8 mouse cellular contexts compared by ENCODE assay signal in the genomic region with DNA sequence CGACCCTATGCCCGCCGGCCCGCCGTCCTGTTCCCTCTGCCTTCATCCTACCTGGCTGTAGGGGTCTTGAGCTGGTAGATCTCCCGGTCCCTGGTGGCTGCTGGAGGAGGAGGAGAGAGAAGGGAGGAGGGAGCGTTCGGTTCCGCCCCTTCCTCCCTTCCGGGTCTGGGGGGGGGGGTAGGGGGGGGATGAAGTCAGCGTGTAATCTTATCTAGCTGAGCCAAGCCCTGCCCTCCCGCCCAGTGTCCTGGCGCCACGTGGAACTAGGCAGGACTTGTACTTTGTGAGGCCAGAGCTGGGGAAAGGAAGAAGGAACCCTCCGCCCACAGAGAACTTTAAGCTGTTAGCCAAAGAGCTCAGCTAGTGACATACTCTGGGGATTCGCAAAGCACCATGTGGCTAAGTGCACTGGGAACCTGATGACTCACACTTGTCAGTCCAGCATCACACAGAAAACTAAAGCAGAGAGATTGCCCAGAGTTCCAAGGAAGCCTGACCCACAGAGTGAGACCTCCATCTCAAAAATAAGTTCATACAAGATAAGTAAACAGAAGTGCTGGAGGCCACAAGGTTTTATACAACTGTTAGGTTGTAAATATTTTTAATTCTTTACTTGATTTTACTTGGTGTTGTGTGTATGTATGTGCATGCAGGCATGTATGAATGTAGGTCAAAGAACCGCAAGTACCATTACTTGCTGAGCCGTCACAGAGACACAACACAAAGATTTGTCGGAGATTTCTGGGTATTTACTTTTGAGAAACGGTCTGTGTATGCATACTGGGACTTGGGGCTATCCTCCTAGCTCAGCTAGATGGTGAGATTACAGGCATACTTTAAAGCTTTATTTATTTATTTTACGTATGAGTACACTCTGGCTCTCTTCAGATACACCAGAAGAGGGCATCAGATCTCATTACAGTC. TPM values are rescaled to one million over a fixed set of nuclear protein-coding genes. Genes with fewer than 3 reads are reported as not detected.
A peak's percentile ranks its signal among the peaks of the same experiment; 100 is the strongest.
DNase-seq lines count a peak whose midpoint lies in the region; ATAC-seq and TF ChIP-seq lines count a peak whose summit lies in the region.

A gene (minus strand): TSS at position 144 of the 924 bp plus-strand sequence.

- no peaks in the 10 kb centered on the region for H3K27me3 ChIP-seq in heart, embryonic 12.5 days (replicated peaks)
- no peaks in the 10 kb centered on the region for H3K27me3 ChIP-seq in kidney, embryonic 16.5 days (ENCODE audit: insufficient read depth, low read length)
- H3K27me3 ChIP-seq in liver, embryonic 11.5 days (replicated peaks; ENCODE audit: control insufficient read depth, insufficient read depth, low read length): no peaks in the 10 kb centered on the region
- no peaks in the 10 kb centered on the region for H3K27me3 ChIP-seq in myocyte (ENCODE audit: control insufficient read depth, insufficient read depth, insufficient read length)

- peak within 1 kb of the TSS; percentile 65 for H3K4me3 ChIP-seq in heart, embryonic 12.5 days
- H3K4me3 ChIP-seq in kidney, embryonic 16.5 days (ENCODE audit: low read length): peak within 1 kb of the TSS; percentile 70
- peak within 1 kb of the TSS; percentile 79 for H3K4me3 ChIP-seq in liver, embryonic 11.5 days (ENCODE audit: low read depth, low read length)
- H3K4me3 ChIP-seq in myocyte: peak within 1 kb of the TSS; percentile 61

- H3K9ac ChIP-seq in heart, embryonic 12.5 days: peak within 1 kb of the TSS; percentile 94
- peak within 1 kb of the TSS; percentile 77 for H3K9ac ChIP-seq in kidney, embryonic 16.5 days (replicated peaks; ENCODE audit: low read length)
- H3K9ac ChIP-seq in liver, embryonic 11.5 days (ENCODE audit: low read depth, low read length): peak within 1 kb of the TSS; percentile 88

- TF ChIP-seq POLR2A in myocyte (IDR thresholded peaks at IDR 0.05; ENCODE audit: insufficient read length, low read depth): peak; percentile 45

- DNase-seq in brain, embryonic 18.5 days (ENCODE audit: low read depth, low spot score): peak; percentile 60
- DNase-seq in liver, embryonic 11.5 days (ENCODE audit: low spot score): peak; percentile 92
- peak; percentile 80 to 85 for DNase-seq in spleen, postnatal 4 days (ENCODE audit: low spot score in 2 of 2)

- peaks cover 9% of the 10 kb centered on the region for H3K79me2 ChIP-seq in myocyte (ENCODE audit: control insufficient read depth, insufficient read depth)

- peak within 1 kb of the TSS; percentile 31 for H3ac ChIP-seq in myocyte (ENCODE audit: control insufficient read depth, insufficient read length)

- peak; percentile 82 for ATAC-seq in CD4-positive, CD25-positive, alpha-beta regulatory T cell, adult 4 months
- ATAC-seq in erythroid progenitor cell, adult 5-6 weeks (replicated peaks; ENCODE audit: low FRiP score, poor library complexity, severe bottlenecking): peak; percentile 80
- peak; percentile 93 for ATAC-seq in heart, embryonic 12.5 days (ENCODE audit: insufficient number of reproducible peaks, low FRiP score)
- peak; percentile 95 for ATAC-seq in kidney, embryonic 16.5 days (ENCODE audit: low FRiP score, low TSS enrichment)
- peak; percentile 91 for ATAC-seq in liver, embryonic 11.5 days (replicated peaks; ENCODE audit: low FRiP score)

- peaks cover 55% of the 10 kb centered on the region for H3K36me3 ChIP-seq in heart, embryonic 12.5 days
- peaks cover 28% of the 10 kb centered on the region for H3K36me3 ChIP-seq in kidney, embryonic 16.5 days (ENCODE audit: insufficient read depth, low read length)
- H3K36me3 ChIP-seq in liver, embryonic 11.5 days (ENCODE audit: control insufficient read depth, insufficient read depth, low read length): peaks cover 19% of the 10 kb centered on the region
- no peaks in the 10 kb centered on the region for H3K36me3 ChIP-seq in myocyte (ENCODE audit: control insufficient read depth, insufficient read depth)

- H3K4me2 ChIP-seq in heart, embryonic 12.5 days: peak within 1 kb of the TSS; percentile 89
- peak within 1 kb of the TSS; percentile 74 for H3K4me2 ChIP-seq in kidney, embryonic 16.5 days (replicated peaks; ENCODE audit: low read depth, low read length)
- H3K4me2 ChIP-seq in liver, embryonic 11.5 days: peak within 1 kb of the TSS; percentile 93
- peak within 1 kb of the TSS; percentile 86 for H3K4me2 ChIP-seq in myocyte (ENCODE audit: low read depth)

- H3K4me1 ChIP-seq in heart, embryonic 12.5 days (replicated peaks): peaks cover 50% of the 10 kb centered on the region
- H3K4me1 ChIP-seq in kidney, embryonic 16.5 days (ENCODE audit: insufficient read depth, low read length): peaks cover 24% of the 10 kb centered on the region
- H3K4me1 ChIP-seq in liver, embryonic 11.5 days (replicated peaks; ENCODE audit: control insufficient read depth, insufficient read depth, low read length): peaks cover 29% of the 10 kb centered on the region

- peak within 1 kb of the TSS; percentile 95 for H3K27ac ChIP-seq in heart, embryonic 12.5 days (ENCODE audit: poor library complexity, severe bottlenecking)
- peak within 1 kb of the TSS; percentile 86 for H3K27ac ChIP-seq in kidney, embryonic 16.5 days (ENCODE audit: low read length)
- peak within 1 kb of the TSS; percentile 94 for H3K27ac ChIP-seq in liver, embryonic 11.5 days (ENCODE audit: low read depth, low read length)

- H3K9me3 ChIP-seq in heart, embryonic 12.5 days (replicated peaks): no peaks in the 10 kb centered on the region
- H3K9me3 ChIP-seq in kidney, embryonic 16.5 days (ENCODE audit: low read length): no peaks in the 10 kb centered on the region
- no peaks in the 10 kb centered on the region for H3K9me3 ChIP-seq in liver, embryonic 11.5 days (ENCODE audit: control insufficient read depth, low read length)

- 4% methylated on average over 20 of the region's 21 CpGs for WGBS in heart, embryonic 12.5 days
- 4% methylated on average over 17 of the region's 21 CpGs for WGBS in kidney, embryonic 16.5 days
- WGBS in liver, embryonic 11.5 days: 5% methylated on average over 20 of the region's 21 CpGs

TF ChIP-seq in myocyte, 11 proteins besides CTCF, POLR2A, EP300 and RAD21:
- TF ChIP-seq CEBPB (IDR thresholded peaks at IDR 0.05; ENCODE audit: insufficient read depth, poor library complexity, severe bottlenecking) (no peak), SRF (IDR thresholded peaks at IDR 0.05; ENCODE audit: control insufficient read depth, insufficient read length, low read depth) (no peak), E2F4 (IDR thresholded peaks at IDR 0.05; ENCODE audit: insufficient read depth) (no peak), MYOG (IDR thresholded peaks at IDR 0.05; ENCODE audit: control insufficient read depth in 1 of 3, insufficient read depth in 1 of 3, insufficient read length in 2 of 3, low read depth in 2 of 3) (no peak), TCF3 (IDR thresholded peaks at IDR 0.05; ENCODE audit: insufficient read length, low read depth) (no peak), TCF12 (IDR thresholded peaks at IDR 0.05; ENCODE audit: insufficient read depth, poor library complexity, severe bottlenecking) (no peak), POLR2AphosphoS2 (IDR thresholded peaks at IDR 0.05; ENCODE audit: insufficient read length, low read depth) (peak; percentile 56), MAX (IDR thresholded peaks at IDR 0.05; ENCODE audit: low read depth) (peak; percentile 82), MYOD1 (IDR thresholded peaks at IDR 0.05; ENCODE audit: control insufficient read depth in 1 of 3, insufficient read length in 2 of 3, low read depth in 2 of 3) (no peak), USF1 (IDR thresholded peaks at IDR 0.05; ENCODE audit: low read depth) (peak; percentile 58), REST (IDR thresholded peaks at IDR 0.05; ENCODE audit: insufficient read depth, insufficient read length) (no peak)

RNA-seq across cellular contexts. Expression of the gene that starts here (rescaled TPM):
- 10 to 100 TPM in 1 of 2 experiments, 1 to 10 TPM in 1; 8.9 to 11.6 TPM for polyA plus RNA-seq in CD4-positive, CD25-positive, alpha-beta regulatory T cell, adult 4 months (2017; shearing (Covaris generic))
- 4.0 and 4.6 TPM in 2 replicates for total RNA-seq in erythroid progenitor cell, adult 5-6 weeks (2015; ENCODE audit: low replicate concordance)
- 1.4 and 2.6 TPM in 2 replicates for total RNA-seq in erythroid progenitor cell, adult 5-6 weeks (2017; ENCODE audit: low replicate concordance)
- 8.6 and 9.5 TPM in 2 replicates for polyA plus RNA-seq in heart, embryonic 12.5 days (2016; fragmentation: Nextera tagmentation; extraction: Ambion mirVana)
- 7.3 and 10.3 TPM in 2 replicates for polyA plus RNA-seq in kidney, embryonic 16.5 days (2015; fragmentation: Nextera tagmentation; extraction: Ambion mirVana)
- polyA plus RNA-seq in liver, embryonic 11.5 days (2014; fragmentation: Nextera tagmentation; extraction: Ambion mirVana): 5.8 and 6.2 TPM in 2 replicates
- 9.1 TPM for polyA plus RNA-seq in myocyte (2012; fragmentation: generic; extraction: Trizol)

Comparison
In these comparisons a context has a peak if more than half of its experiments do, and no peak if none do; other contexts are left out.
1. Peak in every context shown above with its lines: DNase-seq, ATAC-seq, H3K4me3 ChIP-seq and H3K27ac ChIP-seq.